8 mouse cellular contexts compared by ENCODE assay signal in genomic region chr14:102994662-102995561, GRCm38 (mm10). TPM values are rescaled to one million over a fixed set of nuclear protein-coding genes. Genes with fewer than 3 reads are reported as not detected.
DNase-seq lines count a peak whose midpoint lies in the region; ATAC-seq and TF ChIP-seq lines count a peak whose summit lies in the region.

No protein-coding gene starts in this region.

- H3K4me1 ChIP-seq in embryonic facial prominence, embryonic 11.5 days (ENCODE audit: control insufficient read depth, insufficient read depth, low read length): no peaks in the 10 kb centered on the region
- no peaks in the 10 kb centered on the region for H3K4me1 ChIP-seq in kidney, embryonic 14.5 days (ENCODE audit: control insufficient read depth, insufficient read depth, low read length)
- H3K4me1 ChIP-seq in limb, embryonic 14.5 days (ENCODE audit: control insufficient read depth, insufficient read depth, low read length): peaks cover 1% of the 10 kb centered on the region; the same call in 1 of the 2 replicates
- H3K4me1 ChIP-seq in stomach, embryonic 15.5 days: no peaks in the 10 kb centered on the region

- no peak overlapping the region for H3K27ac ChIP-seq in embryonic facial prominence, embryonic 11.5 days (replicated peaks; ENCODE audit: low read depth, low read length)
- H3K27ac ChIP-seq in kidney, embryonic 14.5 days (ENCODE audit: low read depth, low read length): no peak overlapping the region
- no peak overlapping the region for H3K27ac ChIP-seq in limb, embryonic 14.5 days (replicated peaks; ENCODE audit: low read depth, low read length)
- H3K27ac ChIP-seq in stomach, embryonic 15.5 days: no peak overlapping the region

- no peak overlapping the region for H3K4me3 ChIP-seq in embryonic facial prominence, embryonic 11.5 days (ENCODE audit: low read depth, low read length)
- no peak overlapping the region for H3K4me3 ChIP-seq in kidney, embryonic 14.5 days (ENCODE audit: low read length)
- no peak overlapping the region for H3K4me3 ChIP-seq in limb, embryonic 14.5 days (replicated peaks; ENCODE audit: low read length)
- no peak overlapping the region for H3K4me3 ChIP-seq in stomach, embryonic 15.5 days (replicated peaks)

- no peaks in the 10 kb centered on the region for H3K9me3 ChIP-seq in embryonic facial prominence, embryonic 11.5 days (replicated peaks; ENCODE audit: control insufficient read depth, low read length)
- H3K9me3 ChIP-seq in kidney, embryonic 14.5 days (ENCODE audit: control insufficient read depth, low read length): no peaks in the 10 kb centered on the region
- no peaks in the 10 kb centered on the region for H3K9me3 ChIP-seq in limb, embryonic 14.5 days (ENCODE audit: control insufficient read depth, low read length)
- no peaks in the 10 kb centered on the region for H3K9me3 ChIP-seq in stomach, embryonic 15.5 days

- no peak overlapping the region for H3K4me2 ChIP-seq in embryonic facial prominence, embryonic 11.5 days (ENCODE audit: low read depth, low read length)
- no peak overlapping the region for H3K4me2 ChIP-seq in kidney, embryonic 14.5 days (replicated peaks; ENCODE audit: low read depth, low read length)
- H3K4me2 ChIP-seq in limb, embryonic 14.5 days (replicated peaks; ENCODE audit: low read depth, low read length, severe bottlenecking): no peak overlapping the region
- H3K4me2 ChIP-seq in stomach, embryonic 15.5 days: no peak overlapping the region

- no peak overlapping the region for H3K9ac ChIP-seq in embryonic facial prominence, embryonic 11.5 days (replicated peaks; ENCODE audit: low read length)
- no peak overlapping the region for H3K9ac ChIP-seq in kidney, embryonic 14.5 days (ENCODE audit: low read depth, low read length)
- H3K9ac ChIP-seq in limb, embryonic 14.5 days (ENCODE audit: low read depth, low read length, severe bottlenecking): no peak overlapping the region
- H3K9ac ChIP-seq in stomach, embryonic 15.5 days: no peak overlapping the region

- peak; percentile 51 for DNase-seq in CD4-positive helper T cell, adult 2 months (ENCODE audit: low read depth, low spot score)
- peak; percentile 80 for DNase-seq in adrenal gland, postnatal 14 days
- DNase-seq in embryonic facial prominence, embryonic 11.5 days (ENCODE audit: low spot score): peak; percentile 94
- peak; percentile 35 to 70 for DNase-seq in heart, adult 9 months (ENCODE audit: low spot score in 2 of 2)
- peak; percentile 86 for DNase-seq in limb, embryonic 14.5 days (ENCODE audit: low spot score)
- peak; percentile 83 for DNase-seq in neural tube, embryonic 10.5 days (ENCODE audit: extremely low spot score, low spot score)

- H3K27me3 ChIP-seq in embryonic facial prominence, embryonic 11.5 days (ENCODE audit: control insufficient read depth, insufficient read depth, low read length): no peaks in the 10 kb centered on the region
- no peaks in the 10 kb centered on the region for H3K27me3 ChIP-seq in kidney, embryonic 14.5 days (ENCODE audit: control insufficient read depth, insufficient read depth, low read length)
- H3K27me3 ChIP-seq in limb, embryonic 14.5 days (ENCODE audit: control insufficient read depth, insufficient read depth, low read length): no peaks in the 10 kb centered on the region
- H3K27me3 ChIP-seq in stomach, embryonic 15.5 days (replicated peaks): no peaks in the 10 kb centered on the region

- ATAC-seq in embryonic facial prominence, embryonic 11.5 days (replicated peaks; ENCODE audit: insufficient number of reproducible peaks, low FRiP score, low TSS enrichment, low read depth): 0 out of 2 replicates have a peak, but pooled peaks have one; percentile 59
- peak; percentile 86 for ATAC-seq in kidney, embryonic 14.5 days (ENCODE audit: low FRiP score, low TSS enrichment)
- peak; percentile 53; the same call in 1 of the 2 replicates for ATAC-seq in limb, embryonic 14.5 days (ENCODE audit: low FRiP score, low read depth)
- peak; percentile 65; the same call in 1 of the 2 replicates for ATAC-seq in stomach, embryonic 15.5 days (ENCODE audit: insufficient read depth, low FRiP score, low read depth)

- TF ChIP-seq POLR2A in limb, embryonic 14.5 days (IDR thresholded peaks at IDR 0.05; ENCODE audit: borderline replicate concordance, extremely low read depth, insufficient read depth, insufficient read length): no peak

- H3K36me3 ChIP-seq in embryonic facial prominence, embryonic 11.5 days (replicated peaks; ENCODE audit: control insufficient read depth, insufficient read depth, low read depth, low read length): no peaks in the 10 kb centered on the region
- no peaks in the 10 kb centered on the region for H3K36me3 ChIP-seq in kidney, embryonic 14.5 days (ENCODE audit: control insufficient read depth, insufficient read depth, low read length)
- no peaks in the 10 kb centered on the region for H3K36me3 ChIP-seq in limb, embryonic 14.5 days (ENCODE audit: control insufficient read depth, insufficient read depth, low read length)
- no peaks in the 10 kb centered on the region for H3K36me3 ChIP-seq in stomach, embryonic 15.5 days

- WGBS in embryonic facial prominence, embryonic 11.5 days: 19% methylated on average over 6 of the region's 6 CpGs
- 20% methylated on average over 6 of the region's 6 CpGs for WGBS in kidney, embryonic 14.5 days
- WGBS in limb, embryonic 14.5 days: 17% methylated on average over 6 of the region's 6 CpGs
- WGBS in stomach, embryonic 15.5 days: 19% methylated on average over 6 of the region's 6 CpGs

RNA-seq across cellular contexts. Expression of gene Kctd12, which starts 12.5 kb away (rescaled TPM):
- total RNA-seq in adrenal gland, postnatal 14 days (2021): 53.3 and 64.9 TPM in 2 replicates
- polyA plus RNA-seq in embryonic facial prominence, embryonic 11.5 days (2014; fragmentation: Nextera tagmentation; extraction: Ambion mirVana): 35.9 and 43.7 TPM in 2 replicates
- 8.3 and 13.4 TPM in 2 replicates for polyA plus RNA-seq in kidney, embryonic 14.5 days (2014; fragmentation: Nextera tagmentation; extraction: Ambion mirVana)
- 114 and 148 TPM in 2 replicates for polyA plus RNA-seq in limb, embryonic 14.5 days (2012; rRNA removed)
- 81.4 and 84.3 TPM in 2 replicates for polyA plus RNA-seq in limb, embryonic 14.5 days (2014; fragmentation: Nextera tagmentation; extraction: Ambion mirVana)
- 14.8 and 19.2 TPM in 2 replicates for polyA plus RNA-seq in stomach, embryonic 15.5 days (2015; fragmentation: Nextera tagmentation; extraction: Ambion mirVana)

RNA-seq across cellular contexts. Expression of gene Acod1, which starts 51.9 kb away (rescaled TPM):
- not detected in 2 replicates for total RNA-seq in adrenal gland, postnatal 14 days (2021)
- polyA plus RNA-seq in embryonic facial prominence, embryonic 11.5 days (2014; fragmentation: Nextera tagmentation; extraction: Ambion mirVana): not detected in 2 replicates
- not detected in 2 replicates for polyA plus RNA-seq in kidney, embryonic 14.5 days (2014; fragmentation: Nextera tagmentation; extraction: Ambion mirVana)
- polyA plus RNA-seq in limb, embryonic 14.5 days (2012; rRNA removed): 0.03 and 0.06 TPM in 2 replicates
- polyA plus RNA-seq in limb, embryonic 14.5 days (2014; fragmentation: Nextera tagmentation; extraction: Ambion mirVana): not detected in 2 replicates
- polyA plus RNA-seq in stomach, embryonic 15.5 days (2015; fragmentation: Nextera tagmentation; extraction: Ambion mirVana): 0.05 TPM in 1 of 2 replicates, not detected in the other
